Mouse (Mus musculus) spleen, postnatal 4 days (tissue): ENCODE data around the gene Htr2b.

Experiments
- DNase-seq, 2 experiments: peaks; one replicate each; pipeline ENCODE4 v3.0.0; 2022; ENCODE audit warnings: low spot score in 2 of 2

The Htr2b gene

GRCm38 (mm10) chr1:86094413-86094812 is 17.4 kb downstream of the Htr2b start:
- no peak for DNase-seq

GRCm38 (mm10) chr1:86076565-86076964 is 35.2 kb downstream of the Htr2b start:
- DNase-seq = no peak

- DNase-seq = peak; percentile 91 to 96
Measured at GRCm38 (mm10) chr1:86064271-86064991, 47.3 kb downstream of the Htr2b start, which contains the start of gene Psmd1. TSS of gene Psmd1 (plus strand) at chr1:86064387.

- no peak for DNase-seq
Measured at GRCm38 (mm10) chr1:86062523-86062922, 49.2 kb downstream of the Htr2b start.

GRCm38 (mm10) chr1:86058856-86059769 is 52.7 kb downstream of the Htr2b start:
- DNase-seq = peak; percentile 89 to 96

- DNase-seq = no peak
Measured at GRCm38 (mm10) chr1:86056284-86056683, 55.5 kb downstream of the Htr2b start.

GRCm38 (mm10) chr1:86054943-86055342 is 56.8 kb downstream of the Htr2b start:
- no peak for DNase-seq

GRCm38 (mm10) chr1:86053198-86053921 is 58.4 kb downstream of the Htr2b start:
- DNase-seq = no peak
